Mouse (Mus musculus) spleen, embryonic (tissue): ENCODE results near the gene Mt2.

Experiments
- CTCF ChIA-PET: fragments of 350-600 bp; sonication (Branson Sonifier 250); formaldehyde crosslinking; loops from one replicate; lab custom pipeline; 2022; lab: Charles Lee

Mt2 gene

DNA sequence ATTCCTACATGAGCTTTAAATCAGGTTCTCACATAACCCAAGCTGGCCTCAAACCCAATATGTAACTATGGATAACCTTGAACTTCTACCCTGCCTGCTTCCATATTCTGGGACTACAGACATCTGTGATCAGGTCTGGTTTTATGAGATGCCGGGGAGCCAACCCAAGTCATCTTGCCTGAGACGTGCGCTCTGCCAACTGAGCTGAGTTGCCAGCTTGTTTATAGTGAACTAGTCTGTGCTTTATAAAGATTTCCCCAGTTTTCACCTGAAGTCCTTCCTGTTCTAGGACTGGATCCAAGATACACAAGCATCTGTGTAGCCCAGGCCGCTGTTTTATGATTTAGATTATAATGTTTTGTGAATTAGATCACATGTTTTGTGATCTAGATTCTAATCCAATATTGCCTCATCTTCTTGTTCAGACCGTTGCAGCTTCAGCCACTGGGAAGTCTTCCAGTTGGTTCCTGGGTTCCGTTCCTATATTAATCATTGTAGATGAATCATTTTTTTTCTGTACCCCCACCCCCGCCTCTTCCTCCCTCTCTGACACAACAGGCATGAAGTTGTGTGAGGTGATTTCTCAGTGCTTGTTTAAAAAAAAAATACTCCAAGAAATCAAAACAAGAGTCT, 22.2 kb downstream of the Mt2 start:
- CTCF ChIA-PET, result interaction anchor here (1.0 kb wide), 1 partner anchor 27 kb away, joined by 3 read pairs; no protein-coding TSS in a partner anchor

DNA sequence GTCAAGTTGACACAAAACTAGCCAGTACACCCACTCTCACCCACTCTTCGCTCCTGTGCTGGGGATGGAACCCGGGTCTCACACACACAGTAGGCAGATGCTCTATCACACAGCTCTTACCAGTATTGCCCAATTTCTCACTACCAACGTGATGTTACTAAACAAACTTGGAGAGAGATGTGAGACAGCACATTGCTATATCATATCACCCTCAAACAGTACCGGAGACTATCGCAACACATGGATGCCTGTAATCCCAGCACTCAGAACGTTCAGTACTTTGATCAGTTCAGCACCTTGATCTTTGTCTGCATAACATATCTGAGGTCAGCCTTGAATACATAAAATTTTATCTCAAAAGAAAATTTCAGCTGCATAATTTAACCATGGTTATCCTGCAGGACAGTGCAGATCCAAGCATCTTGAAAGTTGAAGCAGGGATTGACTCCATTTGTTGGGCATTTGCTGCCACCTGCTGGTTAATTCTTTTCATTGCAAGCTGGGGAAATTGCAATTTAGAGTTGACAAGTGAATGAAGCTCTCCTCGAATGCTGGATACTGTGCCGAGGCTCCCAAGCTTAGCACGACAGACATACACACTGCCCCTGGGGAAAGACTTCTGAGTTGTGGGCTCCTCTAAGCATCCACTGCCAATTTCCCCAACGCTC, 26.9 kb downstream of the Mt2 start:
- CTCF ChIA-PET, result interaction anchor here (0.7 to 2.6 kb wide), 3 partner anchors 32 to 178 kb away, joined by 5 to 18 read pairs (median 8); no protein-coding TSS in a partner anchor

DNA sequence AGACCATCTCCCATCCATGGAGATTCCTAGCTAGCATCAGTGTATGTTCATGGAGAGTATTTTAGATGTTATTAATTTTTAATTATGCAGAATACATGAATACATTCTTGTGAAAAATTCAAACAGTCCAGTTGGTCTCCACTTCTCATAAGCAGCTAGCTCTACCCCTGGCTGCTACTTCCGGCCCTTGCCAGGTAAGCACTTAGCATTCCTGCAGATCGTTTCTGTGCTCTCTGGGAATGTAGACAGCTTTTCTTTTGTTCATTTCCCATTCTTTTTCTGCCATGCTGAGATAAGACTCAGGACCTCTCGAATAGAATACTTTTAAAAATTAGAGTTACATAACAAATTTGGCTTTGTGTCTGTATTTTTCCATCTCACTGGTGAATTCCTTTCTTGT, 31.6 kb downstream of the Mt2 start:
- CTCF ChIA-PET, result no interaction called here

DNA sequence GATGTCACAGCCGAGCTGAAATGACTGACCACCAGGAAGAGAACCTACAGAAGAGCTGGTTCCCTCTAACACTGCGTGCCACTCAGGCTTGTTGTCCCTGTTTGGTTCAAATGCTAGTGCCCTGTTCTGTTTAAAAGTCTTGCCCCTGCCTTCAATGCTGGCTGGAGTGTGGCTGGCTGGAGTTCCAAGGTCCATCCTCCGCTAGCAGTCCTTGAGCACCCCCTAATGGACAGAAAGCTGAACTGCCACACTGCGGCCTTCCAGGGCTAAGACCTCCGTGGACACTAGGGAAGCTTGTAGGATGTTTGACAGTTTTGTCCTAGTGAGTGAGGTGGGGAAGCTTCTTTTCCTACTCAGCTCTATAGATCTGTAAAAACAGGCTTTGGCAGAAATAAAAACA, 33.3 kb downstream of the Mt2 start:
- CTCF ChIA-PET, result interaction anchor here (0.6 to 1.7 kb wide), 3 partner anchors 23 to 39 kb away, joined by 4 to 6 read pairs (median 5); no protein-coding TSS in a partner anchor

DNA sequence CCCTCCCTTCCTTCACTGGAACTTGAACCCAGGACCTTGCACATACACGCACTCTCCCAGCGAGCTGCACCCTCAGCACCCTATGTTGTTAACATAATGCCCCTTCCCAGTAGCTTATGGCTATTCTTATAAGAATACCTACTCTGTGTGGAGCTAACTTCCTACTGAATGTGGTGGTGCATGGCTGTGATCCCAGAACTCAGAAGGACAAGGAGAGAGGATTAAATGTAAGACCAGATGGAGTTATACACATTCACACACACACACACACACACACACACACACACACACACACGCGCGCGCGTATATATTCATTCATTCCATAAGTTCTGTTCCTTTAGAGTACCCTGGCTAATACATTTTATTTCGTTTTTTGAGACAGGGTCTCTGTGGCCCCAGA, 33.8 kb downstream of the Mt2 start:
- CTCF ChIA-PET, result interaction anchor here (1.4 to 1.7 kb wide), 2 partner anchors 23 to 39 kb away, joined by 4 to 6 read pairs; no protein-coding TSS in a partner anchor

DNA sequence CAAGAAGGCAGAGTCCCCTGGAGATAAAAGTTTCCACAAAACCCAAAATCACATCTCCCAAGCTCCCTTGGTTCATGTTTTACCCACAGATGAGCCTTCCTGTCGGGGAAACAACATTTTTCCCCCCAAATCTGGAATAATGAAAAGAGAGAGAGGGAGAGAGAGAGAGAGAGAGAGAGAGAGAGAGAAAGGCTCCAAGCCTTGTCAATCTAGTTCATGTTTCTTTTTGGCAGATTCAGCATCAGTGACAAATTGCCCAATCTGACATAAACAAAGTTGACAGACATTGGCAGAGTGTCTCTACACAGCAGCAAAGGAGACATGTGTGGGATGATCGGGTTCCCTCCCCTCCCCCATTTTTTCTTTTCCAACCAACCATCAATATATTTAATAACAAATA, 35.0 kb downstream of the Mt2 start:
- CTCF ChIA-PET, result no interaction called here

DNA sequence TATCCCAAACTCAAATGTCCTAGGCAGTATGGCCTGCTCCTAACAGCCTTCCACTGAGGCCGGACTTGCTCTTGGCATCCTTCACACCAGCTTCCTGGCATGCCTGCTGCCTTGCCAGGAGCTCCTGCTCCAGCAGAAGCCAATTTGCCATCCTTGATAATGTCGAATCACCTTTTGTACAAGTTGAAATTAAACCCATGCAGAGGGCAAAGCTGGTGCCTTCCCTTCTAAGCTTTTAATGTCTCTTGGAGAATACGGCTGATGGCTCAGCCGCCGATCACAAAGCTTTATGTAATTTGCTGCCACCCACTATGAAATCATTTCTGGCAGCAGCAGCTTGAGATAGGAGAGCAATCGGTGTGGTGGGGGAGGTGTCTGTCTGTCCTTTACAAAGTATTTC, 37.2 kb downstream of the Mt2 start:
- CTCF ChIA-PET, result interaction anchor here (0.5 kb wide), 1 partner anchor 489 kb away, joined by 32 read pairs; no protein-coding TSS in a partner anchor

DNA sequence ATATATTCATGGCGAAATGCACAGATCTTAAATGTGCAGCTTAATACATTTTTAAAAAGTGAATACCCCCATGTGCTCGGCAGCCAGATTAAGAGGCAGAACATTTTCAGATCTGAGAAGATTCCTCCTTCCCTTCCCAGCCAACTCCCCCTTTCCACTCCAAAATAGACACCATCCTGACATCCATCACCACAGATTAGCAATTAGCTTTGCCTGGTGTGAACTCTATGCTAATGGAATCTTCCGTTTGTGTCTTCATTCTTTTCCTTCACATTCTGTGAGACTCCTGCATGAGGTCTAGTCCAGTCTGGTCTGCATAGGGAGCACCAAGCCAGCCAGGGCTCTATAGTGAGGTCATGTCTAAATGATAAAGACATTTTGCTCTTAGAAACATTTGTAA, 37.8 kb downstream of the Mt2 start:
- CTCF ChIA-PET, result interaction anchor here (0.7 kb wide), 1 partner anchor 619 kb away, joined by 12 read pairs; no protein-coding TSS in a partner anchor

DNA sequence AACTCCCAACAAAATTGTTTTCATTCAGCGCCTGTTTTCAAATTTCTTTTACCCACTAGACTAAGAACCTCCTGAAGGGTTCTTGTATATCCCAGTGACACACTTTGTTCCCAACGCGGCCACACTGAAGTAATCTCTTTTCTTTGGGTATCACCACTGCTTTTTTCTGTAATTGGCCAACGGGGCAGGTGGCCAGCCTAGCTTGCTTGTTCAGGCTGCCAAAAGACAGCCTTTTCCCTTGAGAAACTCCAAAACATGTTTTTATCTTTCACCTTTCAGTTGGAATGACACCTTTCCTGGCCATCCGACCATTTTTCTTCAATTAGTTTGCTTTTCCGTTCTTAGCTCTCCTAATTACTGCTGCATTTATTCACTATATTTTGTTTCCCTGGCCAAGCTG, 41.4 kb downstream of the Mt2 start:
- CTCF ChIA-PET, result no interaction called here

DNA sequence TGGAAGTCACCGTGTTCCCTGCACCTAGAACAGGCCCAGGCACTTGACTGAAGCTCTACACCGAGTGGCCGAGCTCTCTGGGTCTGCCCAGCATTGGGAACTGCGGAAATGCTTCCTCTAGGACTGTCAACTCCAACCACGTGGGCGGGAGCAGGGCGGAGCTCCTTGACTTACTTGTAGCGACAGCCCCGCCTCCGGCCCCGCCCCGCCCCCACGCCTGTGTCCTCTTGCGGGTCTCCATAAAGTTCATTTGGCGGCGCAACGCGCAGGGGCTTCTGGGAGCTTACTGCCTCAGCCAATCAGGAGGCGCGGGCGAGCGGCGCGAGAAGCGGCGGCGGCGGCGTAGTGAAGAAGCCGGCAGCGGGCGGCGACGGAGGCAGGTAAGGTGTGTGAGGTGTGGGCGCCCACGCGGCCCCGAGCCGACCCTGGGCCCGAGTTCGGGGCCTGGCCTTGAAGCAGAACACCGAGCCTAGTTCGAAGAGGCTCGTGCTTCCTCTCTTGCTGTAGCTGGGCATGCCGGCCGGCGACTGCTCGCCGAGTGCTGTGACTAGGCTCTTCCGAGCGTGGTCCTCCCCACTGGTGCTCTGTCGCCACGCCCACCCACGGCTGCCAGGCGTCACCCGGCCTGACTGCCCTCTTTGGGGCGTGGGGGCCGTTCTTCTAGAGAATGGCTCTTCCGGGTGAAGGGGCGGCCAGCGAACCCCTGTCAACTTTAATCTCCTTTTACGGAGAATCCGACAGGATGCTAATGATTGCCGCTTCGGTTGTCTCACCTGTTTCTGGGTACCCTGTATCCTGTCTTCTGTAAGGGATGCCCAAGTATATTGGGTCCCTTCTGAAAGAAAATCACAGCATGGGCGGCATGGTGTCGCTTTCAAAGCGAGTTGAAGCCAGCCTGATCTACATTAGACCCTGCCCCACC, 42.0 kb downstream of the Mt2 start, which contains the start of gene Nup93:
TSS of gene Nup93 (plus strand) at position 313 of the 922 bp plus-strand sequence.
- CTCF ChIA-PET, result no interaction called here
